Mouse (Mus musculus): ENCODE results near the gene Gm17577.
"Not testable (repeated sequence)": the region's sequence is repeated elsewhere in the genome, so short reads cannot be mapped to it uniquely, and the experiment has no call there.

Gene Gm17577

DNA sequence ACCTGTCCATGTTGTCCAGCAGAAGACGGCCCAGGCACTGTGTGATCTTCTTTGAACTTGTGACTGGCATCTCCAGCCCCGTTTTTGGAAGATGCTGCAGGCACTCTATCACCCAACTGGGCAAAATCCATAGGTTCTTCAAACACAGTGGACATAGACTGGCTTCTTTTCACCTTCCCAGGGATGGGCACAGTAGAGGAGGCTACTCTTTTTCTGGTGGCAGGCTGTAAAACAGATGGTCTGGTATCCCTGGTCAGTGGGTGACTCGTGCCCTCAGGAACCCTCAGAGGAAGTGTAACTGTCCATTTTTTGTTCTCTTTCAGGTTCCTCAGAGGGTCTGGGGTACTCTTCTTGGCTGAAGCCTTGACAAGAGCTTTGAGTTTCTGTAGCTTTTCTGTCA is at the start of gene Gm17577:
Gm17577 (minus strand) TSS at position 101 of the 400 bp plus-strand sequence.
- not testable (repeated sequence) for DNase-seq

DNA sequence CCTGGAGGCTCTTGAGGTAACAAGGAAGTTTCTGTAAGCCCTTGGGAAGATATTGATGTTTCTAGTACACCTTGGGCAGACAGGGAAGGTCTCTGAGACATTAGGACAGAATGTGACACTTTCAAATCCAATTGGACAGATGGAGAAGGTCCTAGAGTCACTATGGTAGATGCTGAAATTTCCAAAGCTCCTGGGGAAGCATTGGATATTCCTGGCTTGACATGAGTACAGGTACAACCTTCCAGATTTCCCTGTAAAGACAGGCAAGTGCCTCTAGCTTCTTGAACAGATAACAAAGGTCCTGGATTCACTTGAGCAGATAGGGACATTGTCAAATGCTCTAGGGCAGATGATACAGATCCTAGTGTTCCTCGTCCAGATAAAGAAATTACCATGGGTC is 24.3 kb downstream of the Gm17577 start, which contains the start of gene Srsx:
Srsx (minus strand) TSS at position 101 of the 400 bp plus-strand sequence.
- DNase-seq, result not testable (repeated sequence)

Data from cerebellum, adult 9-11 months (tissue).